Mouse (Mus musculus): Measurements from ENCODE around the gene Scrg1.

GRCm38 (mm10) chr8:57491873-57492272 is 36.1 kb downstream of the Scrg1 start:
- no peak for TF ChIP-seq POLR2A (IDR thresholded peaks at IDR 0.05; ENCODE audit: control insufficient read depth in 1 of 2, insufficient read depth in 1 of 2, low read depth in 1 of 2, low read length in 2 of 2, poor library complexity in 1 of 2)
- TF ChIP-seq JUND (IDR thresholded peaks at IDR 0.05; ENCODE audit: low read depth, low read length): no peak
- no peak for TF ChIP-seq BHLHE40 (IDR thresholded peaks at IDR 0.05; ENCODE audit: borderline replicate concordance, low read depth, low read length)
- no peak for TF ChIP-seq ZC3H11A (IDR thresholded peaks at IDR 0.05; ENCODE audit: low read depth, low read length)
